Mouse (Mus musculus): ENCODE measurements at regions not wholly inside any gene's neighbourhood (a gene's known extent, or its start where the extent isn't known, plus 50 kb on each side); places are given as distances from the start of the nearest gene placed in this dataset.

DNA sequence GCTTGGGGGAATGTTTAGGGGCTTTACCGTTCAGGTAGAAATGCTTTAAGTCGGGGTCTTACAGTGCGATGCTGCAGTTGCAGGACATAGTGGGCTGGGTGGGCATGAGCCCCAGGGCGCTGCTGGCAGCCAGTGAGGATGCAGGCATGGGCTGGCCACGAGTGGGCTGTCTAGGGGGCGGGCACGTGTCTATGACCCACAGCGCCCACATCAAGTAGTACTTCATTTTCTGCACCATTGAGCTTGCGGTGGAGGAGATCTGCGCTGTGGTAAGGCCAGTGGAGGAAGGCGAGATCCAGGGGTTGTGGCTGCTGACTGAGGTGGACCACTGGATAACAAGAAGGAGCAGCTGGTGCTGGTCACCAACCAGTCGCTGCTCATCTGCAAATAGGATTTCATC, 52.4 kb upstream of the Olfr291 start:
- in situ Hi-C loops (cut with MboI, MseI): no loop called here

DNA sequence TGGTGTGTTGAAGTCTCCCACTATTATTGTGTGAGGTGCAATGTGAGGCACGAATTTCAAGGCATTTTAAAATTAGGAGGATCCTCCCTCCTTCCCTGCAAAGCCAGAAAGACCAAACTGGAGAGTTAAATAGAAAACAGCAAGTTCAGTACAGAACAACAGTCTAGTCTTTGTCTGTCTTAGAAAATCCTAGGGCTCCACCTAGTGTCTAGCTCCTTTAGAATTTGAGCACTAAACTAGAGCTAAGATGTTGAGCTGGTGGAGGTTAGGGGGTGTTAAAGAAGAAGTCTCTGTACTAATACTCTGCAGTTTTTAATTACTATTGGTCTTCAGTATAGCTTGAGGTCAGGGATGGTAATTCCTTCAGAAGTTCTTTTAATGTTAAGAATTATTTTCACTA, 58.7 kb upstream of the Olfr291 start:
- in situ Hi-C loops (cut with MboI, MseI): no loop called here

DNA sequence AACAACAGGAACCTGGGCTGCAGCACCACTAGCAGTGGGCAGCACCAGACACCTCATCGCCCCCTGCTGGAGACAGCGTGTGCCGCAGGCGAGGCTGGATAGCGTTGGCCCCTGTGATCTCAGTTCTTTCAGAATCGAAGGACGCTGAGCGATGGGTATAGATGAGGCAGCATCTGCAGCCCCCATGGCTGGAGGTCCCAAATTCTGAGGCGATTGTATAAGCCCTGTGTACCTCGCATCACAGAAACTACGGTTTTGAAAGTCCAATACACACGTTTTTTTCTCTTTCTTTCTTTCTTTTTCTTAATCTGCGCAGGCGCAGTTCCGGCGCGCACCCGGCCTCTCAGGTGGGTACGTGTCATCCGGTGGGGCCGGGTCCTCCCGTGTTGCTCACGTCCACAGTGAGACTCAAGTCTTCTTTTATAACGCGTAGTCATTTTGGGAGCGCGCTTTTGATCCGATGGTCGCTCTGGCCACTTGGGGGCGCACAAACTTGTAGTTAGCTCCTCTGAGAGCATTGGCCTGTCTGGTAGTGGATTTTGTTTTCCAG, 74.0 kb upstream of the Olfr291 start:
- in situ Hi-C loops (cut with MboI, MseI): loop anchor here (5.0 kb wide), 1 partner anchor 97 kb away; no protein-coding TSS in a partner anchor

GRCm38 (mm10) chr7:84777696-84778095, 75.7 kb upstream of the Olfr291 start:
- in situ Hi-C loops (cut with MboI, MseI): loop anchor here (5.0 kb wide), 1 partner anchor 95 kb away; no protein-coding TSS in a partner anchor

GRCm38 (mm10) chr7:84756261-84756660, 66.5 kb upstream of the Zfand6 start:
- in situ Hi-C loops (cut with MboI, MseI): no loop called here

- in situ Hi-C loops (cut with MboI, MseI): no loop called here
Measured at GRCm38 (mm10) chr7:84753361-84753760, 63.6 kb upstream of the Zfand6 start.

DNA sequence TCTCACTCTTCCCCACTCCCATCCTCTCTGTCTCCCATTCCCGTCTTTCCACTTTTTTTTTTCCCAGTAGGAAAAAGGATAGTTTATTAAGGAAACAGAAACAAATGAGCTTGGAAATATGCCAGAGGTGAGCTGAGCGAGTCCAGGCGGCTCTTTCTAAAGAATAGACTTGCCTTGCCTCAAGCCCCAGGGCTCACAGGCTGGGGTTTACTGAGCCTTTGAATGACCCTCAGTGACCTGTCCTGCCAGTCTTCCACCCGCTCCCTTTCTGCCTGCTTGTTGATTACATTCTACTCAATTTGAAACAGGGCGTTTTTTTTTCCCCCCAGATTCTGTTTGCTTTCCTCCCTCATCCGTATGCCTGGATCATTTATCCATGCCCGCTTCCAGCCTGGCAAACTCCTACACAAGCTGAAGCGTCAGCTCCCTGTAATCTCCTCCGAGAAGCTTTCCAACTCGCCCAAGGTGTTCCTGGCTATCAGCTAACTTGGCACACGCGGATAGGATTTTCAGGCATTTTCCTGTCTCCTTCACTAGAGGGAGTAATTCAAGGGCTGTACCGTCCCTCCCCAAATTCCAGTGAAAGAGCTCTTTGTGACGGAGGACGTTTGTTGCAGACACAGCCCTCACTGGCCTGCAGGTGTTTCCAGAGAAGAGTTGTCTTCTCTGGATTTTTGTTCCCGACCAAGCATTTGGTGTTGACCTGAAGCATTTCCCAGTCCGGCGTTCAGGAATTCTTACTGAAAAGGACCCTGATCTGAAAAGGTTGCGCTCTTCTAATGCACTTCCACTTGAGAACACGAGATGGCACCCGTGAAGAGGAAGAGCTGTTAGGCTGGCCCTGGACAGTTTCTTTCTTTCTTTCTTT, 59.9 kb upstream of the Zfand6 start:
- in situ Hi-C loops (cut with MboI, MseI): loop anchor here (5.0 to 10.0 kb wide), 2 partner anchors 57 to 155 kb away; no protein-coding TSS in a partner anchor

DNA sequence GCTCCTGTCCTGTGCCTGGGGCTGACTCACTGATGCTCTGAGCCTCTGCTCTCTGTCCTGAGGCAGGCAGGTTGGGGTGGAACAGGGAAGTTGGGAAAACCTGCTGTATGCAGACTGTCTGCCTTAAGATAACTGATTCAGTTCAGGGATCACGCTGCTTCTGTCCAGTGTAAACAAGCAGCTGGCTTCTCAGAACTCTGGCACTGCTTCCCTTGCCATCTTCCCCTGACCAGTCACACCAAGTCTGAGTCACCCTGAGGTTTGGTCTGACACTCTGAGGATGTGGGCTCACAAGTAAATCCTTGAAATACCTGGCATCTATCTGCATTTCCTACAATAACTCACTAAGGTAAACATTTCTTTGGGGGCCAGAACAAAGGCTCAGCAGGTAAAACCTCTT, 58.1 kb upstream of the Zfand6 start:
- in situ Hi-C loops (cut with MboI, MseI): loop anchor here (5.0 to 10.0 kb wide), 2 partner anchors 56 to 153 kb away; no protein-coding TSS in a partner anchor

GRCm38 (mm10) chr7:84744321-84745070, 54.7 kb upstream of the Zfand6 start:
- in situ Hi-C loops (cut with MboI, MseI): loop anchor here (5.0 to 10.0 kb wide), 2 partner anchors 52 to 150 kb away; no protein-coding TSS in a partner anchor

- in situ Hi-C loops (cut with MboI, MseI): loop anchor here (10.0 kb wide), 1 partner anchor 145 kb away; no protein-coding TSS in a partner anchor
Measured at GRCm38 (mm10) chr7:84739965-84740390, 50.2 kb upstream of the Zfand6 start.

Measured in regulatory T cell (primary cell).